In genomic region chr8:117345376-117345775, GRCm38 (mm10) we compare ENCODE assay signal across 16 mouse cellular contexts.
"Had no signal": no experiment of that assay in that cellular context is flagged by ENCODE, and none has a peak within 500 bp of the region (broad histone marks: within the 10 kb centered on the region; RNA-seq: fewer than 3 reads in every experiment).

No protein-coding gene starts in this region.

- H3K9me3 ChIP-seq: kidney, embryonic 15.5 days; neural tube, embryonic 12.5 days; neural tube, embryonic 15.5 days had no signal

- H3K36me3 ChIP-seq: kidney, embryonic 15.5 days; neural tube, embryonic 12.5 days; neural tube, embryonic 15.5 days had no signal

- H3K4me3 ChIP-seq: kidney, embryonic 15.5 days; left cerebral cortex, adult 2 months; neural tube, embryonic 12.5 days; neural tube, embryonic 15.5 days had no signal

- DNase-seq: kidney, adult 8-10 months; layer of hippocampus, postnatal 36 days; lung, embryonic 14.5 days; midbrain, embryonic 14.5 days; retina, postnatal 1 day; right cerebral cortex, postnatal 25 days; spleen, adult 18-20 months; thymus, adult 18-20 months; thymus, postnatal 36 days had no signal

- H3K4me2 ChIP-seq: kidney, embryonic 15.5 days; lung, embryonic 14.5 days; midbrain, embryonic 11.5 days; neural tube, embryonic 12.5 days; neural tube, embryonic 15.5 days had no signal

- H3K27me3 ChIP-seq: kidney, embryonic 15.5 days; neural tube, embryonic 12.5 days; neural tube, embryonic 15.5 days had no signal

- H3K27ac ChIP-seq: kidney, embryonic 15.5 days; left cerebral cortex, adult 2 months; macrophage; neural tube, embryonic 12.5 days; neural tube, embryonic 15.5 days had no signal

- H3K9ac ChIP-seq: kidney, embryonic 15.5 days; lung, embryonic 14.5 days; neural tube, embryonic 12.5 days; neural tube, embryonic 15.5 days had no signal

- ATAC-seq: lung, postnatal 0 days had no signal
